Mouse (Mus musculus) embryonic fibroblast, embryonic 13.5 days (primary cell): ENCODE data around the gene Gstp3.

Experiments used
- CTCF ChIP-seq: IDR thresholded peaks from 2 replicates; pipeline ENCODE4 v1.5.1; 2011; ENCODE audit warnings: mild to moderate bottlenecking, control low read depth, low read length, moderate library complexity, borderline replicate concordance; ENCODE audit not compliant: insufficient read depth
- POLR2A ChIP-seq: IDR thresholded peaks from 2 replicates; pipeline ENCODE4 v1.6.1; 2011; ENCODE audit warnings: low read depth, mild to moderate bottlenecking, control low read depth, low read length, moderate library complexity

GRCm38 (mm10) chr19:4051741-4052515 lies 7.4 kb downstream of the Gstp3 start:
- TF ChIP-seq CTCF (peak; percentile 45; the same call in 1 of the 2 replicates), POLR2A (no peak)
